Comparison of ENCODE assay signal across 8 mouse cellular contexts in the genomic region with DNA sequence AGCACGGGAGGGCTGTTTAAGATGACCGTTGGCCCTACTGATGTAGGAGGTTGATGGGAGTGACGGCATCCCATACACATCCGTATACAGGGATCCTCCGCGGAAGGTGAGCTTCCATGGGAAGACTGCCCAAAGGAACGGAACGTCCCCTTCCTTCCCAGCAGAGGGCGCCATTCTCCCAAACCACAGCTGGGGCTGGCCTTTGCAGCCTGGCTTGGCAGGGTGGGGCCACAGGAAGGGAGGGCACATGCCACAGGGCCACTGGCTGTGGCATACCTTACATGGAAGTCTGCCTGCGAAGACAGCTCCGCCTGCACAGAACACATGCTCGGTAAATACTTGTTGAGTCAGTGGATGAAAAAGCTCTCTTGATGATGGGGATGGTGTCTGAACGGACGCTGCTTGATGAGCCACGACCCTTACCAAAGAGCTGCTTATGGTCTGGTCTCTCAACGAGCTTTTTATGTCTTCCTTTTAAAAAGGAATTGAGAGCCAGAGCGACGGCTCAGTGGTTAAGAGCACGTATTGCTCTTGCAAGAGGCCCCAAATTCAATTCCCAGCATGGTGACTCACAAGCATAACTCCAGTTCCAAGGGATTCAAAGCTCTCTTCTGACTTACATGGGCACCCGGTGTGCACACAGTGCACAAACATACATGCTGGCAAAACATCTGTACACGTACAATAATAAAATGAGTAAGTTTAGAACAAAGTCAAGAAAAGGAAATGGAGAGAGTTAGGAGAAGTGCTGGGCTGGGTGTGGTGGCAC. TPM values are rescaled to one million over a fixed set of nuclear protein-coding genes. Genes with fewer than 3 reads are reported as not detected.
A peak's percentile ranks its signal among the peaks of the same experiment; 100 is the strongest.
DNase-seq lines count a peak whose midpoint lies in the region; ATAC-seq and TF ChIP-seq lines count a peak whose summit lies in the region.

No protein-coding gene starts in this region.

- H3K4me2 ChIP-seq in hindbrain, embryonic 11.5 days (replicated peaks; ENCODE audit: low read depth, low read length): no peak overlapping the region
- no peak overlapping the region for H3K4me2 ChIP-seq in hindbrain, embryonic 12.5 days (replicated peaks)
- H3K4me2 ChIP-seq in intestine, embryonic 16.5 days (ENCODE audit: low read depth, low read length): no peak overlapping the region; the same call in 1 of the 2 replicates
- H3K4me2 ChIP-seq in limb, embryonic 13.5 days (replicated peaks): peak overlapping the region; percentile 40
- H3K4me2 ChIP-seq in stomach, embryonic 16.5 days (ENCODE audit: low read depth, low read length): peak overlapping the region; percentile 20

- no peak overlapping the region for H3K27ac ChIP-seq in hindbrain, embryonic 11.5 days (ENCODE audit: low read depth, low read length)
- H3K27ac ChIP-seq in hindbrain, embryonic 12.5 days: no peak overlapping the region
- H3K27ac ChIP-seq in intestine, embryonic 16.5 days (ENCODE audit: low read length): 0 out of 2 replicates have a peak overlapping the region, but pooled peaks have one; percentile 5
- no peak overlapping the region for H3K27ac ChIP-seq in limb, embryonic 13.5 days
- peak overlapping the region; percentile 86 for H3K27ac ChIP-seq in stomach, embryonic 16.5 days (ENCODE audit: low read length)

- H3K27me3 ChIP-seq in hindbrain, embryonic 11.5 days (ENCODE audit: control insufficient read depth, insufficient read depth, low read length): no peaks in the 10 kb centered on the region
- peaks cover 3% of the 10 kb centered on the region; the same call in 1 of the 2 replicates for H3K27me3 ChIP-seq in hindbrain, embryonic 12.5 days
- H3K27me3 ChIP-seq in intestine, embryonic 16.5 days (replicated peaks; ENCODE audit: control insufficient read depth, insufficient read depth, low read length): no peaks in the 10 kb centered on the region
- H3K27me3 ChIP-seq in limb, embryonic 13.5 days: no peaks in the 10 kb centered on the region
- no peaks in the 10 kb centered on the region for H3K27me3 ChIP-seq in stomach, embryonic 16.5 days (ENCODE audit: control insufficient read depth, insufficient read depth, low read length)

- TF ChIP-seq CTCF in brain, embryonic 14.5 days (IDR thresholded peaks at IDR 0.05; ENCODE audit: borderline replicate concordance, extremely low read depth, insufficient read depth, insufficient read length): peak; percentile 74

- H3K36me3 ChIP-seq in hindbrain, embryonic 11.5 days (ENCODE audit: control insufficient read depth, insufficient read depth, low read length): no peaks in the 10 kb centered on the region
- H3K36me3 ChIP-seq in hindbrain, embryonic 12.5 days: no peaks in the 10 kb centered on the region
- H3K36me3 ChIP-seq in intestine, embryonic 16.5 days (ENCODE audit: control insufficient read depth, insufficient read depth, low read length): no peaks in the 10 kb centered on the region
- peaks cover 24% of the 10 kb centered on the region for H3K36me3 ChIP-seq in limb, embryonic 13.5 days
- no peaks in the 10 kb centered on the region for H3K36me3 ChIP-seq in stomach, embryonic 16.5 days (ENCODE audit: control insufficient read depth, insufficient read depth, low read length)

- ATAC-seq in hindbrain, embryonic 11.5 days (ENCODE audit: low FRiP score): no peak
- ATAC-seq in hindbrain, embryonic 12.5 days (ENCODE audit: low FRiP score): no peak
- peak; percentile 80 for ATAC-seq in intestine, embryonic 16.5 days
- peak; percentile 46 for ATAC-seq in limb, embryonic 13.5 days (ENCODE audit: low FRiP score, low read depth)
- ATAC-seq in monocyte, adult 5-6 weeks (replicated peaks; ENCODE audit: insufficient number of reproducible peaks, low FRiP score, low TSS enrichment, poor library complexity, severe bottlenecking): peak; percentile 94
- peak; percentile 84 for ATAC-seq in stomach, embryonic 16.5 days (ENCODE audit: insufficient read depth, low FRiP score)

- no peaks in the 10 kb centered on the region; the same call in 1 of the 2 replicates for H3K4me1 ChIP-seq in hindbrain, embryonic 11.5 days (replicated peaks; ENCODE audit: control insufficient read depth, insufficient read depth, low read length)
- no peaks in the 10 kb centered on the region for H3K4me1 ChIP-seq in hindbrain, embryonic 12.5 days
- H3K4me1 ChIP-seq in intestine, embryonic 16.5 days (ENCODE audit: control insufficient read depth, insufficient read depth, low read length): peaks cover 20% of the 10 kb centered on the region
- H3K4me1 ChIP-seq in limb, embryonic 13.5 days: peaks cover 6% of the 10 kb centered on the region
- H3K4me1 ChIP-seq in stomach, embryonic 16.5 days (ENCODE audit: control insufficient read depth, insufficient read depth, low read length): 0 out of 2 replicates have a peak, but pooled peaks cover 3% of the 10 kb centered on the region

- no peak for TF ChIP-seq POLR2A in brain, embryonic 14.5 days (IDR thresholded peaks at IDR 0.05; ENCODE audit: borderline replicate concordance, extremely low read depth, insufficient read depth, insufficient read length, poor library complexity, severe bottlenecking)

- H3K4me3 ChIP-seq in hindbrain, embryonic 11.5 days (ENCODE audit: low read depth, low read length): no peak overlapping the region
- no peak overlapping the region for H3K4me3 ChIP-seq in hindbrain, embryonic 12.5 days
- H3K4me3 ChIP-seq in intestine, embryonic 16.5 days (ENCODE audit: low read length): no peak overlapping the region
- H3K4me3 ChIP-seq in limb, embryonic 13.5 days: no peak overlapping the region
- no peak overlapping the region for H3K4me3 ChIP-seq in stomach, embryonic 16.5 days (replicated peaks; ENCODE audit: low read length)

- peak; percentile 73 for DNase-seq in hindbrain, embryonic 11.5 days (ENCODE audit: low spot score)
- peak; percentile 40 for DNase-seq in brain, embryonic 14.5 days (ENCODE audit: low read depth)
- DNase-seq in gastrocnemius, adult 8-10 months (ENCODE audit: low spot score in 2 of 2): peak; percentile 43 to 44

- WGBS in hindbrain, embryonic 11.5 days: 33% methylated on average over 21 of the region's 21 CpGs
- 33% methylated on average over 21 of the region's 21 CpGs for WGBS in hindbrain, embryonic 12.5 days
- WGBS in intestine, embryonic 16.5 days: 20% methylated on average over 21 of the region's 21 CpGs
- 24% methylated on average over 21 of the region's 21 CpGs for WGBS in limb, embryonic 13.5 days
- 23% methylated on average over 21 of the region's 21 CpGs for WGBS in stomach, embryonic 16.5 days

- no peaks in the 10 kb centered on the region for H3K9me3 ChIP-seq in hindbrain, embryonic 11.5 days (ENCODE audit: control insufficient read depth, low read length)
- peaks cover 8% of the 10 kb centered on the region; the same call in 1 of the 2 replicates for H3K9me3 ChIP-seq in hindbrain, embryonic 12.5 days (replicated peaks)
- H3K9me3 ChIP-seq in intestine, embryonic 16.5 days (ENCODE audit: control insufficient read depth, low read length): peaks cover 4% of the 10 kb centered on the region; the same call in 1 of the 2 replicates
- H3K9me3 ChIP-seq in limb, embryonic 13.5 days: peaks cover 5% of the 10 kb centered on the region
- H3K9me3 ChIP-seq in stomach, embryonic 16.5 days (replicated peaks; ENCODE audit: control insufficient read depth, low read length): 0 out of 2 replicates have a peak, but pooled peaks cover 3% of the 10 kb centered on the region

- H3K9ac ChIP-seq in hindbrain, embryonic 11.5 days (ENCODE audit: low read depth, low read length): no peak overlapping the region
- H3K9ac ChIP-seq in hindbrain, embryonic 12.5 days: no peak overlapping the region
- no peak overlapping the region for H3K9ac ChIP-seq in intestine, embryonic 16.5 days (ENCODE audit: low read depth, low read length)
- no peak overlapping the region for H3K9ac ChIP-seq in limb, embryonic 13.5 days
- H3K9ac ChIP-seq in stomach, embryonic 16.5 days (ENCODE audit: low read length): no peak overlapping the region

RNA-seq across cellular contexts. Expression of a gene that starts 12.0 kb away (rescaled TPM):
- 3.7 and 4.8 TPM in 2 replicates for polyA plus RNA-seq in hindbrain, embryonic 11.5 days (2014; fragmentation: Nextera tagmentation; extraction: Ambion mirVana)
- polyA plus RNA-seq in hindbrain, embryonic 12.5 days (2016; fragmentation: Nextera tagmentation; extraction: Ambion mirVana): 3.2 and 3.8 TPM in 2 replicates
- polyA plus RNA-seq in brain, embryonic 14.5 days (2012; rRNA removed): 24.3 and 67.4 TPM in 2 replicates
- 100 to 1,000 TPM in 3 of 4 experiments, 10 to 100 TPM in 1; 99.2 to 128 (median 106) TPM for total RNA-seq in gastrocnemius, adult 8-10 months (2022)
- 8.4 and 10.6 TPM in 2 replicates for polyA plus RNA-seq in intestine, embryonic 16.5 days (2015; fragmentation: Nextera tagmentation; extraction: Ambion mirVana)
- 13.8 and 15.4 TPM in 2 replicates for polyA plus RNA-seq in limb, embryonic 13.5 days (2015; fragmentation: Nextera tagmentation; extraction: Ambion mirVana)
- total RNA-seq in monocyte, adult 5-6 weeks (2017): 2.2 to 11.5 TPM (median 9.5 TPM) in 3 replicates
- 13.4 and 26.5 TPM in 2 replicates for polyA plus RNA-seq in stomach, embryonic 16.5 days (2015; fragmentation: Nextera tagmentation; extraction: Ambion mirVana)

RNA-seq across cellular contexts. Expression of a gene that starts 41.9 kb away (rescaled TPM):
- 6.0 and 6.7 TPM in 2 replicates for polyA plus RNA-seq in hindbrain, embryonic 11.5 days (2014; fragmentation: Nextera tagmentation; extraction: Ambion mirVana)
- polyA plus RNA-seq in hindbrain, embryonic 12.5 days (2016; fragmentation: Nextera tagmentation; extraction: Ambion mirVana): 6.9 and 9.2 TPM in 2 replicates
- polyA plus RNA-seq in brain, embryonic 14.5 days (2012; rRNA removed): 3.1 and 4.3 TPM in 2 replicates
- under 1 TPM; 0.11 to 0.38 (median 0.31) TPM for total RNA-seq in gastrocnemius, adult 8-10 months (2022)
- 170 and 181 TPM in 2 replicates for polyA plus RNA-seq in intestine, embryonic 16.5 days (2015; fragmentation: Nextera tagmentation; extraction: Ambion mirVana)
- 18.1 and 19.9 TPM in 2 replicates for polyA plus RNA-seq in limb, embryonic 13.5 days (2015; fragmentation: Nextera tagmentation; extraction: Ambion mirVana)
- total RNA-seq in monocyte, adult 5-6 weeks (2017): 7.3 to 16.7 TPM (median 15.2 TPM) in 3 replicates
- polyA plus RNA-seq in stomach, embryonic 16.5 days (2015; fragmentation: Nextera tagmentation; extraction: Ambion mirVana): 215 and 267 TPM in 2 replicates

RNA-seq across cellular contexts. Expression of a gene that starts 50.6 kb away (rescaled TPM):
- polyA plus RNA-seq in hindbrain, embryonic 11.5 days (2014; fragmentation: Nextera tagmentation; extraction: Ambion mirVana): 3.8 and 4.5 TPM in 2 replicates
- 7.7 and 10.0 TPM in 2 replicates for polyA plus RNA-seq in hindbrain, embryonic 12.5 days (2016; fragmentation: Nextera tagmentation; extraction: Ambion mirVana)
- 2.0 and 4.8 TPM in 2 replicates for polyA plus RNA-seq in brain, embryonic 14.5 days (2012; rRNA removed)
- under 1 TPM in 1 of 4 experiments, not detected in 3; 0.05 TPM for total RNA-seq in gastrocnemius, adult 8-10 months (2022)
- 11.5 and 12.5 TPM in 2 replicates for polyA plus RNA-seq in intestine, embryonic 16.5 days (2015; fragmentation: Nextera tagmentation; extraction: Ambion mirVana)
- polyA plus RNA-seq in limb, embryonic 13.5 days (2015; fragmentation: Nextera tagmentation; extraction: Ambion mirVana): 55.9 and 57.5 TPM in 2 replicates
- total RNA-seq in monocyte, adult 5-6 weeks (2017): not detected in 3 replicates
- 16.7 and 16.8 TPM in 2 replicates for polyA plus RNA-seq in stomach, embryonic 16.5 days (2015; fragmentation: Nextera tagmentation; extraction: Ambion mirVana)

Comparison
In these comparisons a context has a peak if more than half of its experiments do, and no peak if none do; other contexts are left out.
1. ATAC-seq: peak in intestine, embryonic 16.5 days (single experiment), limb, embryonic 13.5 days (single experiment), monocyte, adult 5-6 weeks (single experiment) and stomach, embryonic 16.5 days (single experiment); none in hindbrain, embryonic 11.5 days (single experiment) and hindbrain, embryonic 12.5 days (single experiment).
2. H3K27ac ChIP-seq: peak in intestine, embryonic 16.5 days (single experiment) and stomach, embryonic 16.5 days (single experiment); none in hindbrain, embryonic 11.5 days (single experiment), hindbrain, embryonic 12.5 days (single experiment) and limb, embryonic 13.5 days (single experiment).
3. H3K4me2 ChIP-seq: peak in limb, embryonic 13.5 days (single experiment) and stomach, embryonic 16.5 days (single experiment); none in hindbrain, embryonic 11.5 days (single experiment), hindbrain, embryonic 12.5 days (single experiment) and intestine, embryonic 16.5 days (single experiment).
4. Peak in every context shown above with its lines, with median percentiles within 50 percentile points of each other: DNase-seq.